Mouse (Mus musculus): ENCODE measurements at regions not wholly inside any gene's neighbourhood (a gene's known extent, or its start where the extent isn't known, plus 50 kb on each side); places are given as distances from the start of the nearest gene placed in this dataset.

DNA sequence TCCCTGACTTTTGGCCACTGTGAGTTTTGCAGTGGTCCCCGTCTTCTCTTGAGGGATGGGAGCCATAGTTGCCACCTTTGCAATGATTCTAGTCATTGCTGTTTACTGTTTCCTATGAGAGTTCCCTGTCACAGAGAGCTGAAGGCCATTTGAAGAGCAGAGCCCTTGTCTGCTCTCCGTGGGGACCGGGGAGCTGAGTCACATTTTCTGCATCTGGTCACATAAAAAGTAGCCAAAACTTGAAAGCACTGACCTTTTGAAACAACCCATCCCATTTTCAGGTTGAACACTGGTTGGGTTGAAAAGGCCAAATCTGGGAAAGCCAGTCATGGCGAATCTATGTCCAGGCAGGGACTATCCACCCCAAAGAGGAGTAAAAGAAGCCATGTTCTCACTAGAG is 387.9 kb upstream of the Mki67 start:
- Histone ChIP-seq H3K4me1 (ENCODE audit: control insufficient read depth, insufficient read depth, low read length) (no peaks in the 10 kb centered on the region), H3K4me3 (ENCODE audit: low read depth, low read length) (no peak overlapping the region), H3K36me3 (ENCODE audit: control insufficient read depth, insufficient read depth, low read length) (no peaks in the 10 kb centered on the region), H3K4me2 (replicated peaks; ENCODE audit: low read depth, low read length) (no peak overlapping the region), H3K9ac (replicated peaks; ENCODE audit: low read depth, low read length) (no peak overlapping the region), H3K27ac (ENCODE audit: low read length) (no peak overlapping the region), H3K9me3 (ENCODE audit: control insufficient read depth, low read depth, low read length) (no peaks in the 10 kb centered on the region), H3K27me3 (ENCODE audit: control insufficient read depth, insufficient read depth, low read length) (no peaks in the 10 kb centered on the region)
- ATAC-seq (ENCODE audit: insufficient number of reproducible peaks, insufficient read depth, low FRiP score, low read depth) = no peak
- 88% methylated on average over 4 of the region's 4 CpGs for WGBS

DNA sequence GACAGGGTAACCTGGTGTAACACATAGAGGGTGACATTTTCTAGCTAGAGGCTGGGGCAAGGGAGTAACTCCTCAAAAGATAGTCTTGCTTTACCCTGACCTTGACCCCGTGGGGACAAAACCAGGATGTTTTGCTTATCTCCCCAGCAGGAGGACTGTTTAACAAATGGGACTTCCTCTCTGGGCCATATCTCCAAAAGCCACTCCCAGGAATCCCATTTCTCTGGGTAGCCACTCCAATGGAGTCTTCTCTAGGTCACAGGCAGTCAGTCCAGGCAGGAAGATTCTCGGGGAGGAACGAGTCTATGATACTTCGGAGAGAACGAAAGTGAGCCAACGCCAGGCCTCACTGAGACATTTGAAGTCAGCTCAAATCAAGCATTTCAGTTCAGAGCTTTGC is 396.0 kb upstream of the Mki67 start:
- no peak for ATAC-seq (ENCODE audit: insufficient number of reproducible peaks, insufficient read depth, low FRiP score, low read depth)
- Histone ChIP-seq H3K36me3 (ENCODE audit: control insufficient read depth, insufficient read depth, low read length) (no peaks in the 10 kb centered on the region), H3K4me1 (ENCODE audit: control insufficient read depth, insufficient read depth, low read length) (no peaks in the 10 kb centered on the region), H3K27me3 (ENCODE audit: control insufficient read depth, insufficient read depth, low read length) (no peaks in the 10 kb centered on the region), H3K9me3 (ENCODE audit: control insufficient read depth, low read depth, low read length) (no peaks in the 10 kb centered on the region), H3K27ac (ENCODE audit: low read length) (no peak overlapping the region), H3K4me3 (ENCODE audit: low read depth, low read length) (no peak overlapping the region), H3K4me2 (replicated peaks; ENCODE audit: low read depth, low read length) (no peak overlapping the region), H3K9ac (replicated peaks; ENCODE audit: low read depth, low read length) (no peak overlapping the region)
- WGBS = 46% methylated on average over 6 of the region's 6 CpGs

DNA sequence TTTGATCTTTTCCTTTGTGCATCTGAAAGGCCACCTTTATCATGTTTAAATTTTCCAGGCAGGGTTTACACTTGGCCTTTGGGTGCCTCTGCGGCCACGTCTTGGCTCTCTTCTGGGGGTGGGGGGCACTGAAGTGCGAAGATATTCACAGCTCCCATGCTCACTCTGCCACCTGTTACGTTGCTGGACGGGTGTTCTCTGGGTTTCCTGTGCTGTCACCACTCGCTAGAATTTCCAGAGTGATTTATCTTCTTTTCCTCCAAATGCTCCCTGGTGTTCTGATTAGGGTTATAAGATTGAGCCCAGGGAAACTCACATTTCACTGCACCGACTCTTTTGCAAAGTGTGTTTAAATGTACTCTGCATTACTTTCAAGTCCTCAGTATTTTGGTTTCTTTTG is 404.8 kb upstream of the Mki67 start:
- Histone ChIP-seq H3K9ac (replicated peaks; ENCODE audit: low read depth, low read length) (no peak overlapping the region), H3K36me3 (ENCODE audit: control insufficient read depth, insufficient read depth, low read length) (no peaks in the 10 kb centered on the region), H3K4me3 (ENCODE audit: low read depth, low read length) (no peak overlapping the region), H3K27me3 (ENCODE audit: control insufficient read depth, insufficient read depth, low read length) (no peaks in the 10 kb centered on the region), H3K9me3 (ENCODE audit: control insufficient read depth, low read depth, low read length) (no peaks in the 10 kb centered on the region), H3K27ac (ENCODE audit: low read length) (no peak overlapping the region), H3K4me1 (ENCODE audit: control insufficient read depth, insufficient read depth, low read length) (no peaks in the 10 kb centered on the region), H3K4me2 (replicated peaks; ENCODE audit: low read depth, low read length) (no peak overlapping the region)
- ATAC-seq (ENCODE audit: insufficient number of reproducible peaks, insufficient read depth, low FRiP score, low read depth) = no peak
- 35% methylated on average over 7 of the region's 7 CpGs for WGBS

DNA sequence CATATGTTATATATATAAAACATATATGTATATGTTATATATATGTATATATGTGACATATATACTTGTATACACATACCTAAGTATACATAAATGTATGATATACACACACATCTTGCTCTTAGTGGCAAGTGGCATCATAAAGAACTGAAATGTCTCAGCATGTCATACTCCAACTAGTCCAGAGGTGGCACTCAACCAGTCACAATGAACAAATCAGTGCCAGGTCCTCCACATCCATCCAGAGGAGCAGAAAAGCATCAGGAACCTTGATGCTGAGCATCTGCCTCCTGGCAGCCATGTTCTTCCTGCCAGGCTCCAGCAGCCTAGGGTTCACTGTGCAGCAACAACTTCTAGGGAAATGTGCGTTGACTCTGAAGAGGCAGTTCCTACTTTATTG is 405.2 kb upstream of the Mki67 start:
- Histone ChIP-seq H3K36me3 (ENCODE audit: control insufficient read depth, insufficient read depth, low read length) (no peaks in the 10 kb centered on the region), H3K4me1 (ENCODE audit: control insufficient read depth, insufficient read depth, low read length) (no peaks in the 10 kb centered on the region), H3K27ac (ENCODE audit: low read length) (no peak overlapping the region), H3K27me3 (ENCODE audit: control insufficient read depth, insufficient read depth, low read length) (no peaks in the 10 kb centered on the region), H3K9ac (replicated peaks; ENCODE audit: low read depth, low read length) (no peak overlapping the region), H3K9me3 (ENCODE audit: control insufficient read depth, low read depth, low read length) (no peaks in the 10 kb centered on the region), H3K4me3 (ENCODE audit: low read depth, low read length) (no peak overlapping the region), H3K4me2 (replicated peaks; ENCODE audit: low read depth, low read length) (no peak overlapping the region)
- no peak for ATAC-seq (ENCODE audit: insufficient number of reproducible peaks, insufficient read depth, low FRiP score, low read depth)
- WGBS = 81% methylated on average over 1 of the region's 1 CpGs

DNA sequence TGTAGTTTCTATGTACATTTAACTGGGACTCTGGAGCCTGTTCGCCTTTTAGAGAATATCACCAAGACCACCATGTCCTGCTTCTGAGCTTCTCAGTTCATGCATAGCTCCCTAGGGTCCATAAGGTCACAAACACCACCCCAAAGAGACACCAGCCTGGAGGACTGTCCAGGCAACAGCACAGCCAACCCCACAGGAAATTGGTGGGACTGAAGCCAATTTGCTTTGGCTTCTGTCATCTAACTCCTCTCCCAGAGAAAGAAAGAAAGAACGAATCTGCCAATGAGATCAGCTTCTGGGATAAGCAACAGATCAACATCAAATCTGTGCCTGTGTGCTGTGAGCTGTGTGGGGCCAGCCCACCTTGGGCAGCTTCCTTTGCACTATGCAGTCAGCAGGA is 408.6 kb upstream of the Mki67 start:
- Histone ChIP-seq H3K27me3 (ENCODE audit: control insufficient read depth, insufficient read depth, low read length) (no peaks in the 10 kb centered on the region), H3K4me2 (replicated peaks; ENCODE audit: low read depth, low read length) (no peak overlapping the region), H3K36me3 (ENCODE audit: control insufficient read depth, insufficient read depth, low read length) (no peaks in the 10 kb centered on the region), H3K4me1 (ENCODE audit: control insufficient read depth, insufficient read depth, low read length) (no peaks in the 10 kb centered on the region), H3K9me3 (ENCODE audit: control insufficient read depth, low read depth, low read length) (no peaks in the 10 kb centered on the region), H3K4me3 (ENCODE audit: low read depth, low read length) (no peak overlapping the region), H3K9ac (replicated peaks; ENCODE audit: low read depth, low read length) (no peak overlapping the region), H3K27ac (ENCODE audit: low read length) (no peak overlapping the region)
- no peak for ATAC-seq (ENCODE audit: insufficient number of reproducible peaks, insufficient read depth, low FRiP score, low read depth)
- WGBS = 76% methylated on average over 2 of the region's 2 CpGs

DNA sequence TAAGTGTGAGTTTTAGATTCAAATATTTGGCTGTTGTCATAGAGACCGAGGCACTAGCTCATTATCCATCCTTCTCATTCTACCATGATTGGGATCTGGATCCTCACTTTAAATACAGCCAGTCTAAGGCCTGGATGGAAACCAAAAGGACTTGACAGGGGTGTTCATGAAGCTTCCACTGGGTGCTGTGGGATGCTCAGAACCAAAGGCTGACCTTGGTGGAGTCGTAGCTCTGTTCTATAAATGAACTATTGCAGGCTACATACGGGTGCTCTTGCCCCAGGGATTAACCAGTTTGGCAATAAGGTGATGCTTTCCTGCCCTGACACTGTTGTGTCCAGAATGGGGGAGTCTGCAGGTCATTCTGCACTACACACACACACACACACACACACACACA is 410.2 kb upstream of the Mki67 start:
- no peak overlapping the region for H3K4me2 ChIP-seq (replicated peaks; ENCODE audit: low read depth, low read length)
- H3K36me3 ChIP-seq (ENCODE audit: control insufficient read depth, insufficient read depth, low read length) = no peaks in the 10 kb centered on the region
- H3K9ac ChIP-seq (replicated peaks; ENCODE audit: low read depth, low read length) = no peak overlapping the region
- no peaks in the 10 kb centered on the region for H3K27me3 ChIP-seq (ENCODE audit: control insufficient read depth, insufficient read depth, low read length)
- ATAC-seq (ENCODE audit: insufficient number of reproducible peaks, insufficient read depth, low FRiP score, low read depth) = no peak
- no peaks in the 10 kb centered on the region for H3K9me3 ChIP-seq (ENCODE audit: control insufficient read depth, low read depth, low read length)
- 90% methylated on average over 3 of the region's 3 CpGs for WGBS
- H3K4me1 ChIP-seq (ENCODE audit: control insufficient read depth, insufficient read depth, low read length) = no peaks in the 10 kb centered on the region
- H3K27ac ChIP-seq (ENCODE audit: low read length) = no peak overlapping the region
- no peak overlapping the region for H3K4me3 ChIP-seq (ENCODE audit: low read depth, low read length)

DNA sequence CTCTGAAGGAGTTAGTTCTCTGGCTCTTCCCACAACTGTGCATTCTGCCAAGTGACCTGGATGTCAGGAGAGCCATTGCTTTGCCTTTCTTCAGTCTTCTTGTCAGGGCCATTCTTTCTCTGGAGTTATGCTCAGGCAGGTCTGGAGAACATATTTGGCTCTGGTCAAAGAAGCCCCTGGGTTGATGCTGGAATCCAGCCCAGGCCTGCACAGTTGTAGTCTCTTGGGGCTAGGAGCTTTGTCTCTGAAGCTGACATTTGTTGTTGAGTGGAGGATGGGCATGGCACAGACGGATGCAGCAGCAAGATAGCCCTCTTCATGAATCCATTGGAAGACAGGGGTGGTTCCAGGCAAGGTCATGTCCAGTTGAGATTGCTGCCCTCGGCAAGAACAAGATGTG is 411.4 kb upstream of the Mki67 start:
- whole genome bisulfite sequencing = 81% methylated on average over 2 of the region's 2 CpGs
- H3K27ac ChIP-seq (ENCODE audit: low read length) = no peak overlapping the region
- no peaks in the 10 kb centered on the region for H3K4me1 ChIP-seq (ENCODE audit: control insufficient read depth, insufficient read depth, low read length)
- H3K4me2 ChIP-seq (replicated peaks; ENCODE audit: low read depth, low read length) = no peak overlapping the region
- no peaks in the 10 kb centered on the region for H3K36me3 ChIP-seq (ENCODE audit: control insufficient read depth, insufficient read depth, low read length)
- no peaks in the 10 kb centered on the region for H3K9me3 ChIP-seq (ENCODE audit: control insufficient read depth, low read depth, low read length)
- H3K27me3 ChIP-seq (ENCODE audit: control insufficient read depth, insufficient read depth, low read length) = no peaks in the 10 kb centered on the region
- no peak overlapping the region for H3K9ac ChIP-seq (replicated peaks; ENCODE audit: low read depth, low read length)
- ATAC-seq (ENCODE audit: insufficient number of reproducible peaks, insufficient read depth, low FRiP score, low read depth) = no peak
- no peak overlapping the region for H3K4me3 ChIP-seq (ENCODE audit: low read depth, low read length)

DNA sequence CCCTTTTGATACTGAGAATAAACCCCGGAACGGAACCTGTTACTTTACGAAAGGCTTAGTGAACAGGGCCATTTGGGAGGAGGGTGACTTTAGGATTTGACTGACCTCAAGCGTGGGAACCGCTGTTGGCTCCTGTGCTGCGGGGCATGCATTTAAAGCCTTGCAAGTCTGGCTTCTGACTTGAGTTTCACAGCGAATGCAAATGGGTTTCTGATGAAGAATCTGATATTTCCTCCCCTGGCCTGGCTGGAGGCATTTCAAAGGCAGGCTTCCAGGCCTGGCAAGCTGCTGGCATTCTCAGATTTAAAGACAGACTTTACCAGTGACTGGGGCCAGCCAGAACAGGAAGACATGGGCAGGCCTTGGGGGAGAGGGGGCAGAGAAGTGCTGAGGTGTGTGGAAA is 413.6 kb upstream of the Mki67 start:
- no peaks in the 10 kb centered on the region for H3K27me3 ChIP-seq (ENCODE audit: control insufficient read depth, insufficient read depth, low read length)
- WGBS = 67% methylated on average over 7 of the region's 7 CpGs
- no peak overlapping the region for H3K4me2 ChIP-seq (replicated peaks; ENCODE audit: low read depth, low read length)
- H3K27ac ChIP-seq (ENCODE audit: low read length) = no peak overlapping the region
- no peak overlapping the region for H3K4me3 ChIP-seq (ENCODE audit: low read depth, low read length)
- no peak for ATAC-seq (ENCODE audit: insufficient number of reproducible peaks, insufficient read depth, low FRiP score, low read depth)
- no peaks in the 10 kb centered on the region for H3K9me3 ChIP-seq (ENCODE audit: control insufficient read depth, low read depth, low read length)
- no peaks in the 10 kb centered on the region for H3K4me1 ChIP-seq (ENCODE audit: control insufficient read depth, insufficient read depth, low read length)
- H3K9ac ChIP-seq (replicated peaks; ENCODE audit: low read depth, low read length) = no peak overlapping the region
- H3K36me3 ChIP-seq (ENCODE audit: control insufficient read depth, insufficient read depth, low read length) = no peaks in the 10 kb centered on the region

DNA sequence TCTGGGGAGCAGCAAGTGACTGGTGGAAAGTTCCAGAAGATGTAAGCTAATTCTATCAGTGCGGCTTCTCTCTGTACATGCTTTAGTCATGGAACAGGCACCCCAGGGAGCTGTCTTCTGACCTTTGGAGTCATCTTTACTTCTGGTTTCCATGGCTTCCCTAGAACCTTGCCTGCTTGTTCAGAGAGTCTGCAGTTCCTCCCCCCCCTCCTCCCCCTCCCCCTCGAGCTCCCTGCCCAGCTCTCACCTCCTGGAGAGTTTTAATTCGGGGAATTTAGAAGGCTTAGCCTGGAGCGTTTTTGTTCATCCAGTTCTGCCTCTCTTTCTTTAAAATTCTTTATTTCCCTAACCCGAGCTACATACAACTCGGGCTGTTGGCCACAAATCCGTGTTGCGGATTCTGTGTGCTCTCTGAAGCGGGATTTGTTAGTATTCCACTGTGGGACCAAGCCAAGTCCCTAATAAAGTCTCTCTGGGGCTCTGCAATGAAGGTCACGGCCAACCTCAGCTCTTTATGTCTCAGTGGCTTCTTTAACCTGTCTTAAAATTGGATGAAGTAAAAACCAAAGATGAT is 414.6 kb upstream of the Mki67 start:
- H3K4me3 ChIP-seq (ENCODE audit: low read depth, low read length) = no peak overlapping the region
- no peaks in the 10 kb centered on the region for H3K9me3 ChIP-seq (ENCODE audit: control insufficient read depth, low read depth, low read length)
- 53% methylated on average over 10 of the region's 10 CpGs for WGBS
- H3K36me3 ChIP-seq (ENCODE audit: control insufficient read depth, insufficient read depth, low read length) = no peaks in the 10 kb centered on the region
- no peak overlapping the region for H3K27ac ChIP-seq (ENCODE audit: low read length)
- H3K9ac ChIP-seq (replicated peaks; ENCODE audit: low read depth, low read length) = no peak overlapping the region
- H3K27me3 ChIP-seq (ENCODE audit: control insufficient read depth, insufficient read depth, low read length) = no peaks in the 10 kb centered on the region
- ATAC-seq (ENCODE audit: insufficient number of reproducible peaks, insufficient read depth, low FRiP score, low read depth) = no peak
- H3K4me2 ChIP-seq (replicated peaks; ENCODE audit: low read depth, low read length) = no peak overlapping the region
- H3K4me1 ChIP-seq (ENCODE audit: control insufficient read depth, insufficient read depth, low read length) = no peaks in the 10 kb centered on the region
